Mouse (Mus musculus) c-Kit-positive CD71-positive TER-119-positive erythroid progenitor cells, embryonic 14.5 days (primary cell): ENCODE data around the gene Eif5.

Source experiments
- DNase-seq: peaks from one replicate; pipeline ENCODE4 v3.0.0-alpha.2; 2013; ENCODE audit warnings: low spot score

The Eif5 gene

DNA sequence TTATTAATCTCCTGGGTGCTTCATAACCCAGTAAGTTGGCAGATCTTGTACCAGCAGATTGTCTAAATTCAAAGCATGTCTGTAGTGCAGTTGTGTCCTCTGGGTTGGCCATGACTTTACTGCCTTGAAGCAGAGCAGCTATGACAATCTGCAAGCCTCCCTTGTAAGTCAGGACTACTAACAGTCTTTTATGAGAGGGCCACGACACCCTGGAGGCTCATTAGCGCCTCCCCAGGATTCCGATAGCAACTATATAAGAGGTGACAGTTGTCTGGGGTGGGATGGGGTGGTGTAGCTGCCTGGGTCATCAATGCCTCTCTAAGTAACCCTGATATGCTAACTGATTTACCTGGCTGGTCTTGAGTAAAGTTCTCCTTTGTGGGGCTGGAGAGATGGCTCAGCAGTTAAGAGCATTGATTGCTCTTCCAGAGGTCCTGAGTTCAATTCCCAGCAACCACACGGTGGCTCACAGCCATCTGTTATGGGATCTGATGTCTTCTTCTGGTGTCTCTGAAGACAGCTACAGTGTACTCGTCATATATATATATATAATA lies 25.3 kb downstream of the Eif5 start:
- DNase-seq = no peak

DNA sequence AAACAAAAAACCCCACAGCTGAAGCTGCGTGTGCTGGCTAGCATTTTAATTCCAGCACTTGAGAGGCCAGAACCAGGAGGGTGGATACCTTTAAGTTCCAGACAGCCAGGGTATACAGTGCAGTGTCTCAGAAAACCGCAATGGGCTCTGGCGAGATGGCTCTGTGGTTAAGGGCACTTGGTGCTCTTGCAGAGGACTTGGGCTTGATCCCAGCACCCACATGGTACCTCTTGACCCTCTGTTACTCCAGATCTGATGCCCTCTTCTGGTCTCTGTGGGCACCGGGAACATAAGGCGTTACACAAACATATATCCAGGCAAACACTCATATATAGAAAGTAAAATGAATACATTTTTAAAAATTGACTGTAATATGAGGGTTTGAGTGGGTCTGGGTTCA lies 27.5 kb downstream of the Eif5 start:
- no peak for DNase-seq

DNA sequence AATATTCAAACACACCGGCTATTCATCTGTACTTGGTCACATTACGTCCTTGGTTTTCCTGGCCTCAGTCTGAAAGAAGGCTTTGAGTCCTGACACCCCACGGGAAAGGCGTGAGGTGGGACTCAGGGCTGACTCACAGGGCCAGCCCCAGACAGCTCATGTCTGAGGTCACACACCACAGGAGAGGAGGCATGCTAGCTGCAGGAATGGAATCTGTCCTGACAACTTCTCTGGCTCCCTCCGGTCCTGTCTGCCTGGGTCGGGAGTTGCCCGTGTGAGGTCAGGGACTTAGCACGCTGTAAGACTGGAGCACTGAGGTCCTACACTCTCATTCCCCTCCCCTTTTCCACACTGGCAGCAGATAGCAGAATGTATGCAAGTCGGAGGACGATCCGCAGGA lies 31.0 kb downstream of the Eif5 start:
- no peak for DNase-seq

DNA sequence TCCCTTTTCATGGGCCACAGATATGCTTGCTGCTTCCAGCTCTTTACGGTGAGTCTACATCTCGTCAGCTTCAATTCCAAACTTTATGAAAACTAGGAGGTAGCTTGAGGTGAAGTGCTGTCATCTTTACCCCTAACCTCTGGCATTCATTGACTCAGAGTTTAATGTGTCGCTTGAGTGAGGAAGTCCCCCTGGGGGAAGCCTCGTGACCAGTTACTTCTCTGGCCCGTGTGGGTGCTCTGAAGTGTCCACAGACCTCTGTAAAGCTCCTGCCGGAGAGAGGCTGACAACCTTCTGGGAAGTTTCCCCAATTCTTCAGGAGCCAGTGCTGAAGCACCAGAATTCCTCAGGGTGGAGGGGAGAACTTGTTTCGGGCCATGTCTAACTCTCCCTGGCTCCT lies 34.6 kb downstream of the Eif5 start:
- no peak for DNase-seq

DNA sequence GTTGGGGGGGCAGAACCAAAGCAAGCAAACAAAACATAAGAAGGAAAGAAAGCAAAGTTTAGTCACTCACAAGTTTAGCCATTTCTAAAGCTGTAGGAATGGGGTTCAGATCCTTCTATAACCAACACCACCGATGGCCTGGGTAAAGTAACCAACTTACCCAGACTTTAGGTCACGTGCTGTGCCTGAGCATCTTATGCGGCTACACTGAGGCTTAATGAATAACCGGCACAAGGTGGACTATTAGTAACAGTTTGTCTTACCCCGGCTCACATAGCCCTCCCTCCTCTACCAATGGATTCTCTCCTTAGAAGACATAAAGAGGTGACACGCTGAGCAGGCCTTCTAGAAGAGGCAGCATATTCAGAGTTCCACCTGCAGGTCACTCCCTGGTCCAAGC lies 35.5 kb downstream of the Eif5 start:
- DNase-seq = no peak

DNA sequence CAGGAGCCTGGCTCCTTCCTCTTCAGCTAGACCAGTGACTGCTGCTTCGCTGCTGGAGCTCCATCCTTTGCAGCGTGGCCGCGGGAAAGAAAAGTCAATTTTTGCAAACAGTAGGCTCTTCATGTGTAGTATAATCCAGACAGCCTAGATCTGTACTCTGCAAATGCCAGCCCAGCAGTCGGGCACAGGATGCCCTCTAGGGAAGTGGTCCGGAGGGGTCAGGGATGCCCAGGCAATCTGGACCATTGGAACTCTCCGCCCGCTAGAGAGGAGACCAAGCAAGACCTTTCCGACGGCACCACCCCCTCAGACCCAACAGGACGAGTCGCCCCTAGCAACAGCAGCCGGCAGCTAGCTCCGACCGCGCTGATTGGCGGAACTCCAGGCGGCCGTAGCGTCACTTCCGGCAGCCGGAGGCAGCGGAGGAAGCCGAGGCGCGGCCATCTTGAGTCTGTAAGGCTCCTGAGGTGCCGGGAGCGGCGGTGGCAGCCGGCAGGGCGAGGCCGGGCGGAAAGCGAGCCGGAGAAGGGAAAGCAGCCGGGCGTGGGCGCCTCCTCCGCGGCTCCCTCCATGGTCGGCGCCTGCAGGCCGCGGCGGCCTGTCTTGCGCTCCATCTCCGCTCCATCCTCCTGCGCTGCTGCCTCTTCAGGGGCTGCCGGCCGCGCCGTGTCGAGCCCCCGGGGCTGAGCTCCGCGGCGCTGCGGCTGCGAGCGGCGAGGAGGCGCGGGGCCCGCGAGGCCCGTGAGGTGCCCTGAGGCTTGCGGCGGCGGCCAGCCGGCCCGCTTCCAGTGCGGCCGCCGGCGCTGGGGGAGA lies 36.5 kb downstream of the Eif5 start, which contains the start of gene Mark3:
Gene Mark3 (plus strand): TSS at position 450 of the 813 bp plus-strand sequence.
- DNase-seq = peak; percentile 92

DNA sequence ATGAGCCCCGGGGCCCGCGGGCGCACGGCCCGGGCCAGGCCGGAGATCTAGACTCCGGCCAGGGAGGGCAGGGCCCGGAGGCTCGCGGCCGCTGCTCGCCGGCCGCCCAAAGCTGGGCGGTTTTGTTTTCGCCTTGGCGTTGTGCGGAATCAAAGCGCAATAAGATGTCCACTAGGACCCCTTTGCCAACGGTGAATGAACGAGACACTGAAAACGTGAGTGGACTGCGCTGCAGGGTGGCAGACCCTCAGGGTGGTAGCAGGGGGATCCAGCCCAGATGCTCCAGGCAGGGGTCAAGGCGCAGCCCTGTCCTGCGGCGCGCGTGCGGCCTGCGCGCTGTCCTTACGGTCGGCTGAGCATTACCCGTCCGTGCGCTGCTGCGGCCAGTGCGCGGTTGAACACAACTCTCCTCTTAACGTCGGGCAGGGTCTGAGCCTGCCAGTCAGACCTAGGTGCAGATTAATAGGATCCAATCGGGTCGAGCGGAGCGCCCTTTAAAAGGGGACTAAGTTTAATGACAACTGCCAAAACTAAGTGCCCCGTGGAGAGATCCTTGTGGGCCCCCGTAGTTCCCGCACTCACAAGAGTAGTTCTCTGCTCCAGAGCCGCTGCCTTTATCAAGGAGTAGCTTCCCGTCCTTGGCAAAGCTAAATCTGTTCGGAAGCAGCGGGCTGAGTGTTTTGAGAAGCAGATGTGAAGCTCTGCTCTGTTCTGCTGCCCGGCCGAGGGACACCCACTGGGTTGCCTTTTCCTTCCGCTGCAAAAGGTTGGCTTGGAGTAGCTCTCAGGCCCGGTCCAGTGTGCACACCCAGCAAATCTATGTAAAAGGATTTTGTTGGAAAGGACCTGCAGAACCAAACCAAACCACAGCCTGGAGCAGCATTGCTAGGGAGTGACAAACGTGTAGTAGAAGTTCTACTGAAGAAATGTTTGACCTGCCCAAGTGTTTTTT lies 37.3 kb downstream of the Eif5 start:
- DNase-seq = peak; percentile 40

DNA sequence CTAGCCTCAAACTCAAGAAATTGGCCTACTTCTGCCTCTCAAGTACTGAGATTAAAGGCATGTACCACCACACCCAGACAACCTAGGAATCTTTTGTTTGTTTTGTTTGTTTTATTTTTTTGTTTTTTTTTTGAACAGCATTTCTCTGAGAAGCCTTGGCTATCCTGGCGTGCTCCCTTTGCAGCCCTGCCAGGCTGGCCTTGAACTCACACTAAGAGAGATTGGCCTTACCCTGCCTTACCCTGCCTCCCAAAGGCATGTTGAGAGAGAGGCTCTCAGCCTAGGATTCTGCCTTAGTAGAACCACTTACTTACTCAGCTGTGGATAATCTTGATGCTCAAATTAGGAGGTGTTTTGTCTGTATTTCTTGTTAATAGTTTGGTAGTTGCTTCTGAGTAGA lies 45.2 kb downstream of the Eif5 start:
- DNase-seq = no peak

DNA sequence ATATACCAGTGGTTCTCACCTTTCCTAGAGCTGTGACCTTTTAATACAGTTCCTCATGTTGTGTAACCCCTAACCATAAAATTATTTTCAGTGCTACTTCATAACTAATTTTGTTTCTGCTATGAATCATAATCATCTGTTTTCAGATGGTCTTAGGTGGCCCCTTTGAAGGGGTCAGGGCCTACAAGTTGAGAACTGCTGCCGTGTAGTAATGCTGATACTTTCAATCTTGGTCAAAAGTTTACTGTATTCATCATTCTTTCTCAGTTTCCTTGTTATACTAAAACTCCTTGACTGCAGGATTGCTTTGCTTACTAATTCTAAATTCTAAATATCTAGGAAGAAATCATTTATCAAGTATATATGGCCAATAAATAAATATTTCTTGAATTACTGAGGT lies 46.6 kb downstream of the Eif5 start:
- no peak for DNase-seq

DNA sequence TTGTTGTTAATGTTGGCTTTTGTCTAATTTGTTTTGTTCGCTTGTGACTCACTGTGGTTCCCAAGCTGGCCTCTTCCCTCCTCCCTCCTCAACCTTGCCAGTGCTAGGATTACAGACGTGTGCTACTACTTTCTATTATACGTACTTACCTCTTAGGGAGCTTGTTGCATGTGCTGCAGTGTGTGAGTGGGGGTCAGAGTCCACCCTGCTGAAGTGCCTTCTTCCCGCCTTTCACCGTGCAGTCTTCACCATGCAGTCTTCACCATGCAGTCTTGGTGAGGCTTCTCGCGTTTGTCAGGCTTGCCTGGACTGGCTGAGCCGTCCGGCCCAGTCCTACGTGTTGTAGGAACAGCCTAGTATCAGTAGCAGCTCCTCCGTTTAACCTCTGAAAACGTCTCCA lies 49.4 kb downstream of the Eif5 start:
- no peak for DNase-seq

DNA sequence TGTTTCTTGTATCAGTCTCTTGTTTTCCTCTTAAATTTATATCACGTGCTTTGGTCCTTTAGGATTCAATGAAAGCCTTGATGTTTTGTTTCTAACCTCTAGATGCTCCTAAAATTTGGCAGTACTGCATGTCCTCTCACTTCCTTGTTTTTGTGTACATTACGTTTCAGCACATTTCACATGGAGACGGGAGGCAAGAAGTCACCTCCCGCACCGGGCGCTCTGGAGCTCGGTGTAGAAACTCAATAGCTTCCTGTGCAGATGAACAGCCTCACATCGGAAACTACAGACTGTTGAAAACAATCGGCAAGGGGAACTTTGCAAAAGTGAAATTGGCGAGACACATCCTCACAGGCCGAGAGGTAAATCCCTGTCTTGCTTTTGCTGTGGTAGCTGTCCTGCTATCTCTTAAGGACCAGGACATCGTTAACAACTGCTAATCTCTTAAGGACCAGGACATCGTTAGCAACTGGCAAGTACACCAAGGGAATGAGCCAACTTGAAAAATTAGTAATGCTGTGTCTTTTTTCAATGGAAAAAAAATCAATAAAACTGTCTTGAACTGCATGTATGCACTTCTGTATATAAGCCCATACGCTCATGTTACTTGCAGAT lies 54.7 kb downstream of the Eif5 start:
- DNase-seq = no peak

DNA sequence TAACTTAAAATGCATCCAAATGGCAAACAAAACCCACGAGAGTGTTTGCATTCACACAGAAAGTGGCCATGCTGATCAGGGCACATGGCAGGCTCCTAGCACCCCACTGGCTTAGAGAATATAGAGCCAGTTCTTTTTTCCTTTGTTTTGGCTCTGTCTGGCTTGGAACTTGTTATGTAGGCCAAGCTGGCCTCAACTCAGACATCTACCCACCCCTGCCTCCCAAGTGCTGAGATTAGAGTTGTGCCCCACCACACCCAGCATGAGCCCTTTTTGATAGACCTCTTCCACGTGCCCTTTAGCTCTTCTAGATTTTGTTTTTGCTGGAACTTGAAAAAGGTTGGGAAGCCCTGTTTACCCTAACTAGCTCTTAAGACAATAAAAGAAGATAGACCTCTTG lies 56.0 kb downstream of the Eif5 start:
- DNase-seq = no peak
